Mouse (Mus musculus): ENCODE data around the gene Sh2d4b.
A peak's percentile ranks its signal among the peaks of the same experiment; 100 is the strongest.

Sh2d4b gene

DNA sequence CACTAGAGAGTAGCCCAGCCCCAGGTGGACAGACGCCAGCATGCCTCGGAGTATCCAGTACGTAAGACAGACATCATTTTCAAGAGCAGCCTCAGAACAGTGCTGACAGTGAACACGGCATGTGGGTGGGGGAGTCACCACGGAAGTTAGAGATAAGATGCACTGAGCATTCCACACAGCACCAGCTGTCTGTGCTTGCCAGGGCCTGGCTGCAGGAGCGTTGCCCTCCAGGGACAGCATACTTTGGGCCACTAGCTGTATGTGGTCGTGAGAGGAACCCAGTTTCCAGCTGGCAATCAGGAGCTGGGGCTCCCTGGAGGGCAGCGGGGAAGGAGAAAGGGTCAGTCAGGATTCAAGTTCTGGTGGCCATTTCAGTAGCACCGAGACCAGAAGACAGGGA, 13.7 kb upstream of the Sh2d4b start:
- DNase-seq (ENCODE audit: low read depth, low spot score): no peak

DNA sequence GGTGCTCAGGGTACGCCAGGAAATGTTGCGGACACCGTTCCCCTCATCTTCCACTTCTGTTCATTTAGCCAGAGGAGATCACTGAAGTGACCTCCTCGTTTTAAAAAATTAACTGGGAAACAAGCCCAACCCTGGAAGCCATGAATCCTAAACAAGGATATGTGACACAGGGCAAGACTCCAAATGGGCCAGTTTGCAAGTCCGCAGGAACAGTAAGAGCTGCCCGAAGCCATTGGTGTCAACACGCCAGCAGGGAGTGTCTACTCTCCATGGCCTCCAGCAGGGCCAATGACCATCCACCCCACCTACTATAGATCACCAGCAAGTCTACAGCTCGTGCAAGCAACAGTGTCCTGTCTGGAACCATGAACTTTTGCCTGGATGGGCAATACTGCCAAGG, 12.7 kb upstream of the Sh2d4b start:
- DNase-seq (ENCODE audit: low read depth, low spot score): no peak

DNA sequence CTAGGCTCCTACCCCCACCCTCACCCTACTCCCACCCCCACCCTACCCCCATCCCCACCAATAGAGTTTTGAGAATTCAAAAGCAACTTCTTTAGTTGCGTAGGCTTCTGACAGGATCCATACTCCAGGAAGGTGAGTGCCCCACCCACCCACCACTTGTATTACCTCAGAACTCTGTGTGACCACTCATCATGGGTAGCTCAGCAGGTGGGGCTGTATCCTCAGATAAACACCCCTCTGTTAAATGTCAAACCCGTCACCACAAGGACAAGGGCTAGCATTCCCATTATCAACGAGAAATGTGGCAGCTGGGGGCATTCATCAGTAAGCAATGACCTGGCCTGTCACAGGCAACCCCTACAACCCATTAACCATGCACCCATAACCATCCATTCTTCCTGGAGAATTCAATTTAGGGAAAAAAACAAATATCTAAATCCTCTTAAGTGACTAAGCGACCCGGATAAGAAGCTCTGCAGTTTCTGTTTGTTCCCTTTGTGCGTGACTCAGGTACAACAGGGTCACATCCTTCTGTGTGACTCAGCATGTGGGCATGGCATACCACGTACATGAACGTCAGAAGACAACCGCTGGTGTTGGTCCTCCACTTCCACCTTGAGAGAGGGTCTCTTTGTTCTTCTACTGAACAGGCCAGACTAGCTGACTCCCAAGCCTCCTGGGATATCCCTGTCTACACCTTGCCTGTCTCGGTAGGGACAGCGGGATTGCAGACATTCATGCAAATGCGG, 9.4 kb upstream of the Sh2d4b start:
- DNase-seq (ENCODE audit: low read depth, low spot score): no peak

DNA sequence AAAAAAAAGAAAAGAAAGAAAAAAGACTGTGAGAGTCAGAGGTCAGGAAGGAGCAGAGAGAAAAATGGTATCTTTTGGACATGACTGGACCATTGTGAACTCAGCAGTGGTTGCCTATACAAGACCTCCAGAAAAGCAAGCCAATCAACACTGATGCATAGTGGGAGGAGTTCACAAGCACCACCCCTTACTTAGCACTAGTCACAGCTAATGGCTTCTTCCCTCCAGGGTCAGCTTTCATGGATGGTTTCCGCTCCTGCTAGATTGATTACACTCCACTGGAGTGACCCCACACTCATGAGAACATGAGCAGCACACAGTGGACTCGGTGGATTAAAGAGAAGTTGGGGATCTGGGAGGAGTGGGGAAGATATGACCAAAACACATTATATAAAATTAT, 7.2 kb upstream of the Sh2d4b start:
- no peak for DNase-seq (ENCODE audit: low read depth, low spot score)

DNA sequence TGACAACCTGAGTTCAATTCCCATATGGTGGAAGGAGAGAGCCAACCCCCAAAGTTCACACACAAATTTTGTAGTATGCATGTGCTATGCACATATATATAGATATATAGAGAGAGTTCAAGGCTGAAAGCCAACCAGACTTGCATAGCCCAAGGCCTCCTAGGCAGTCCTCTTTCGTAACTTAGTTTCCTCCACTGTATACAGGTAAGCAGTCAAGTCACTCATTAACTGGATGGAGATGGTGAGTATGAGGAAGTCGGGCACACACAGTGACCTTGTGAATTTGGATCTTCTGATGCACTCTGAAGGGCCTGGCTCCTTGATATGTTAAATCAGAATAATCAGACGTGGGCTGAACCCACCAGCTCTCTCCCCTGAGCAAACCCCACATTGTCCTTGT, 4.8 kb upstream of the Sh2d4b start:
- no peak for DNase-seq (ENCODE audit: low read depth, low spot score)

DNA sequence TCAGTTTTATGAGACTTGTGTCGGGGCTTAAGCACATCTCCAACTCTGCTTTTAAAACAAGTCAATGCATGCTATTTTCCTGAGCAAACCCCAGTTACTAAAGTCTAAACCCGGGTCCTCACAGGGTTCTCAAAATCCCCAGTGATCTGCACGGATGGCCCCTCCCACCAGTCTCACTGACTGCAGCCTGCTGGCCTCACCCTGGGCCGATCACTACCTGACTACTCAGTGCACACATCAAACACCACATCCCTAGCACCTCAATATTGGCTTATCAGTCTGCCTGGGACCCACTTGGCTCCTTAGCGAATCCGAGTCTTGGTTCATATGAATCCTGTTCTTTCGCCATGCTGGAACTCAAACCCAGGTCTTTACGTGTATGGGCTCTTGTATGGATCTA, 2.6 kb upstream of the Sh2d4b start:
- no peak for DNase-seq (ENCODE audit: low read depth, low spot score)

DNA sequence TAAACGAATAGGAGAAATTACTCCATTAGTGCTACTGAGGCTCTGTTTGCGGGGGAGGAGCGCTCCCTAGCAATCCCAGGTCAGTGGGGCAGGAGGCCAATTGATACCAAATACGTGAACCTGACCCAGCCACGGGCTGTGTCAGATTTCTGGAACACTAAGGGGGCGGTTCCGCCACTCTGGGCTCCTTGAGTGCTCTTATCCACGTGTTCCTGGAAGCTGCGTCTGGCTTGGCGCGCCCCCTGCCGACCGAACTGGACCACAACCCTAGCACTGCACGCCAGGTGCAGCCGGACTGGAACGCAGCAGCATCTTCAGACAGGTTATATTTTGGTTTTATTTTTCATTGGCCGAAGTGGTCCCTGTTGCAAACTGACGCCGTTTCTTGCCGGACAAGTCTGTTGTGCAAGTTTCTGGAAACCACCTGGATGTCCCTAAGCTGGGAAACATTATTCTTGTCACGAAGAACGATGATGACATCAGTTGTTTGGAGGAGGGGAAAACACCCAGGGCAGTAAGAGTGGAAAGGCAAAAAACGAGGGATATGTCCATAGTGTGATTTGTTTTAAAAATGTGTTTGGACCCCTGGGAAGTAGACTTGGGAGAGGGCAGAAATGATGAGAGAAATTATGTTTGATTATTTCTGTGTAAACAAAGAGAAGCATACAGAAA, 1.6 kb upstream of the Sh2d4b start:
- DNase-seq (ENCODE audit: low read depth, low spot score): peak; percentile 85

DNA sequence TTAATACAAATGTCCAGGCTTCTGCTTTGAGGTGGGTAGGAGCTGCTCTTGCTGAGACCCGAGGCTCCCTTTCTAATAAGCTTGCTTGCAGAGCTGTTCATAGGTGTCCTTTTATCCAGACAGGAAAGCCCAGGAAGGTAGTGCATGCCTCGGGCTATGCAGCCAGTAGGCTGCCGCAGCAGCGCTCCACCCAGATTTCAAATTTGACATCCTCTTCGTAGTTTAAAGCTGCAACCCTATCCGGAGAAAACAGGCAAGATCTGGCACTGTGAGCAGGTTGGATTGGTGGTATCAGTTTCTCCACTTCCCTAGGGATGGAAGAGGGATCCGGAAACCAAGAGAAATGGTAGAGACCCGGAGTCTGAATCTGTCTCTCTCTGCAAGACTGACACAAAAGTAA, 818 bp upstream of the Sh2d4b start:
- DNase-seq (ENCODE audit: low read depth, low spot score): no peak

DNA sequence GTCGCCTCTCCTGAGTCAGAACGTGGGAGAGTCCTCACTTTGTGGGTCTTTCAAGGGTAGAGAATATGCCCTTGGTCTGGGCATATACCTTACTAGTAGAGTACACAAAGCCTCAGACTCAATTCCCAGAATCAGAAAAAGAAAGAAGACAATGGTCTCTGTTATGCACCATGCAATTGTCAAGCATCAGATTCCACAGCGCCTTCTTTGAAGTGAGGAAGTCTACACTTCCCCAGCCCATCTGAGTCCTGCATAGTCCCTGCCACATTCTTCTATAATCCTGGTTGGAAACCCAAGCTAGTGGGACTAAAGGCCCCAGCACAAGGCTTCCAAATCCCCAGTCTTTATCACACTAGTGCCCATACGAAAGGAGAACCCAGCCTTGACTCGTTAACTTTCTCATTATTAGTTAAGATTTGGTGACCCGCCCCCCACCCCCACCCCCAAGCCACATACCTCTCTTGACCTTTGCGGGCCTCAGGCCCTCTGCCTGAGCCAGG, 690 bp downstream of the Sh2d4b start:
- no peak for DNase-seq (ENCODE audit: low read depth, low spot score)

DNA sequence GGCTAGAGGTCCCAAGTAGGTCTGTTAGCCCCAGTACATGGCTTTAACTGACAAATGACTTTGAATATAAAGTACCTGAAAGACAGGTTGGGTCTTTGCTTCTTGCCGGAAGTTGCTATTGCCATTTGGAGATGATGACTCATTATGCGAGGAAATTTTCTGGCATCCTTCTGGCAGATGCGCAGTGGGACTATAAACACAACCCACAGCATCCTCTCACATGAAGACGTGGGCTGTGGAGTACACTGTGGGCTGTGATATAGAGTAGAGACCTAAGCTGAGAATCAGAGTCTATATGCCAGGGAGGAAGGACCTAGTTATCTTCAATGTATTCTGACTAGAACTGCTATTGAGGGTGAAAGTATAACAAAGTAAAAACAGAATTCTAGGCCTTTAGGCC, 1.6 kb downstream of the Sh2d4b start:
- peak; percentile 29 for DNase-seq (ENCODE audit: low read depth, low spot score)

DNA sequence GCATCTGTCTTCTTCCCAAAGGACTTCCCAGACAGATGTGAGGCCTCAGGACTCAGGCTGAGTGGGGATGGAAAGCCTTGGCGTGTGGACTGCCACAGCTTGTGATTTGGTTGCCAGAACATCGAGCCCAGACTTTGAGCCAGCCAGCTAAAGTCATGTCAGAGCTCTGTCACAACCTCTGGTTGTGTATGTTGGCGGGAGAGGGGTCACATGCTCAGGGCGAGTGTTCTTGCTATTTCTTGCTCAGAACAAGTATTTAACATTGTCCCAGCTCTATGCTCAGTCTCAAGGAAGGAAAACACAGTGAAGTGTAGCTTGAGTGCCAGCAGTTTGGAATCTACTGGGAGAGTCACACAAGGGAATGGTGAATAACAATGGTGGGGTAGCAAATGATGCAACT, 3.4 kb downstream of the Sh2d4b start:
- no peak for DNase-seq (ENCODE audit: low read depth, low spot score)

DNA sequence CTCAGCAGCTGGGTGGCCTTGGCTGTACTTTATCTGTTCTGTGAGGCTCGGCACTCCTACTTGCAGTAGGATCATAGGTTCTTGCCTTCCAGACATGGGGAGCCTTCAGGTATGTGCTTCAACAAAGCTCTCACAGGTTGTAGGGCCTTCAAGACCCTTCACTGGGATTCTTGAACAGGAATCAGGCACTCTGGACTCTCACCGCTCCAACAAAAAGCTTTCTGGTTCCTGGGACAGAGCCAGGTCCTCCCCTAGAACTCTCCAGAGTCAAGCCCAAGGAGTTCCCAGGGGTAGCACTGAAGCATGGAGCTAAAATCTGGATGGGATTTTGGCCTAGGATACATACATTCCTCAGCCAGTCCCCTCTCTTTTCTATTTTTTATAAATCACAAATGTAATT, 3.9 kb downstream of the Sh2d4b start:
- no peak for DNase-seq (ENCODE audit: low read depth, low spot score)

DNA sequence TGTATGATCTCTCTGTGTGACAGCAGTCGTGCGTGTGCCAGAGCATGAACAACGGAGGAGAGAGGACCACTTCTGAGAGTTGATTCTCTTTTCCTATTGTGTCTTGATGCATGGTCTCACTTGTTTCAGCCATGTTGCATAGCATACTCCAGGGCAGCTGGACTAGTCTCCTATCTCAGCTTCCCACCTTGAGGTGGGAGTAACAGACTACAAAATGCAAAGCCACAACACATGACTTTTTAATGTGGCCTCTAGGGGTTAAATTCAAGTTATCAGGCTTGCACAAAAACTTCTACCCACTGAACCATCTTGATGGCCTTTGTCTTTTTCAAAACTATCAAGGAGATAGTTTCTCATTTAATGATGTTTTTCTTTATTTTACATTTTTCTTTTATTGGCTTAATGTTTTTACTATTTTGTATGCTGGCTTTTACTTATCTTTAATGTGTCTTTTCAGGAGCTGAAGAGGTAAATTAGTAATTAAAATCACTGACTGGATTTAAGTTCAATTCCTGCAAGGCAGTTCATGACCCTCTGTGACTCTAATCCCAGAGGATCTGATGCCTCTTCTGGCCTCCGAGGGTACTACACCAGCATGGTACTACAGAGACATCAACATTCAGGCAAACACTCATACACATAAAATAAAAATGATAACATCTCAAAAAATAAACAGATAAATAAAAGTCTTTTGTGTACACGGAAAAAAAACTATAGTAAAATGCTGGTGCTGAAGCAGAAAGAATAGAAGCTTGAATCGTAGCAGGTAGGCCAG, 6.5 kb downstream of the Sh2d4b start:
- DNase-seq (ENCODE audit: low read depth, low spot score): peak; percentile 24

DNA sequence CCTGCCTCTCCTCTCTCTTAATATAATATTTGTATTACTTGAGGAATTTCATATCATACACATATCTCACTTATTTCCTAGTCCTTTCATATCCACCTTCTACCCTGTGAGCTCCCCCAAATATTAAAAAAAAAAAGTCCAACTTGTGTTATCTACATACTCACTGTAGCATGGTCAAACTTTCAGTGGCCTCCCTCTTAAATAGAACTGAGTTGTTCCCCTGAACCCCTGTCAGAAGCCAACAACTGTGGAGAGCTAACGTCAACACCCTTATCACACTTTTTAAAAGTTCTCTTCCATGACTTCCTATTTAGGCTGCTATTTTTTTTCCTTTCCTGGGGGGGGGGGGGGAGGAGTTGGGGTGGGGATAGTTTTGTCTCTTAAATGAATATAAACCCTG, 7.3 kb downstream of the Sh2d4b start:
- DNase-seq (ENCODE audit: low read depth, low spot score): no peak

DNA sequence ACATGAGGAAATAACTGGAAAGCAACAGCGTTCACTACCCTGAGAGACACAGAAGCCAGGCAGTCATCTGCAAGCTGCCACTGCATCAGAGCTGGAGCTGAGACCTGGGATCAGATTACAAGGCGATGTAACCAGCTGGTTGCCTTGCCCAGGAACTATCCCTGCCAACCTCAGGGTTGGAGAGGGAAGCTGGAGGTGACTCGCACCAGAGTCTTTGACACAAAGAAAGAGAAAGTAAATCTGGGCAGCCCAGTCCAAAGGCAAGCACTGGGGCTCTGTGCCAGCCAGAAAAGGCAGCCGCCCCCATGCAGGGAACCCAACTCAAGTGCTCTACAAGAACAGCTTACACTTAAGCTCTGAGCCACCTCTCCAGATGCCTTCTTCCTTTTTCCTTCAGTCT, 7.8 kb downstream of the Sh2d4b start:
- DNase-seq (ENCODE audit: low read depth, low spot score): no peak

DNA sequence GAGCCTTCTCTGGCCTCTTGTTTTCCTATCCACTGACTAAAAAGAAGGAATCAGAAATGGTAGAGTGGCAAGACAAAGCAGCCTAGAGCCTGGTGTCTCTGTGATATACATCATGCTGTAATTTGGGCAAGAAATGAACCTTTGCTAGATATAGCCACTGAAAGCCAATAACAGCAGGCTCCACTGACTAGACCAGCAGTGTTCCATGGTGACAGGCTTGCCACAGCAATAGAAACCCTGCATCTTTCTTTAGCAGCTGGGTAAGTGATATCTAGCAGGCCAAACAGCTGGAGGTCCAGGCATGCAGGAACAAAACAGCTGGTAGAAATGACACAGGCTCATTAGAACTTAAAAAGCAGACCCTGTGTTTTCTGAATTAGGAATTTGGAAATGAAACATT, 18.5 kb downstream of the Sh2d4b start:
- no peak for DNase-seq (ENCODE audit: low read depth, low spot score)

DNA sequence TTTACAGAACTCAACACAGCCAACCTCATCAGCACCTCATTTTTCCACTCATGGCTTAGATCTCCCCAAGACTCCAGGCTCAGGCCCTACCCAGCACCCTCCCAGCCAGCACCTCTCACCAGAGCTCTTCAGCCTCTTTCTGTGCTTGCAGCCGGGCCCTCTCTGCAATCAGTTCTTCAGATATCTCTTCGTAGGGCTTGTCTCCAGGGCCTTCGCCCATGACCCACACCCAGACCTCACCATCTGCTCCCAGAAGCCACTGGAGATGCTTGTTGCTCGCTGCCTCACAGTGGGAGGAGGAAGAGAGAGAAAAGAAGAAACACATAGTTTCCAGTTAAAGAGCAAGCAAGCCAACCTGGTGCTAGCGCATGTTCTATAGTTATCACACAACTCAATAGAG, 19.1 kb downstream of the Sh2d4b start:
- no peak for DNase-seq (ENCODE audit: low read depth, low spot score)

DNA sequence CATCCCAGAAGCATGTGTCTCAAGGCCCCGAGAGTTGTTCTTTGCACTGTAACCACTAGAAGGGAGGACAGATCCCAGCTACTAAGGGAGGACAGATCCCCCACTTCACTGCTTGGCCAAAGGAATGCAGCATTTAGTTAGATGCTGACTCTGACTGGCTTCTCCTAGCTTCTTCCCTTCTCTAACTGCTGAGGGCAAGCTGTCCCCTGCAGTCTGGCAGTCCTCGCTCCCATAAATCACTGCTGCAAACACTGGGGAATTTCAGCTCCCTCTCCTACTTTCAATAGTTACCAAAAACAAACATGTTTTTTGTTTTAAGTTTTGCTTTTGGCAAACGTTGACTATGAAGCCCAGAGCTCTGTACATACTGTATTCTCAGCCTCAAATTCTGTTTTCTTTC, 22.5 kb downstream of the Sh2d4b start:
- DNase-seq (ENCODE audit: low read depth, low spot score): no peak

DNA sequence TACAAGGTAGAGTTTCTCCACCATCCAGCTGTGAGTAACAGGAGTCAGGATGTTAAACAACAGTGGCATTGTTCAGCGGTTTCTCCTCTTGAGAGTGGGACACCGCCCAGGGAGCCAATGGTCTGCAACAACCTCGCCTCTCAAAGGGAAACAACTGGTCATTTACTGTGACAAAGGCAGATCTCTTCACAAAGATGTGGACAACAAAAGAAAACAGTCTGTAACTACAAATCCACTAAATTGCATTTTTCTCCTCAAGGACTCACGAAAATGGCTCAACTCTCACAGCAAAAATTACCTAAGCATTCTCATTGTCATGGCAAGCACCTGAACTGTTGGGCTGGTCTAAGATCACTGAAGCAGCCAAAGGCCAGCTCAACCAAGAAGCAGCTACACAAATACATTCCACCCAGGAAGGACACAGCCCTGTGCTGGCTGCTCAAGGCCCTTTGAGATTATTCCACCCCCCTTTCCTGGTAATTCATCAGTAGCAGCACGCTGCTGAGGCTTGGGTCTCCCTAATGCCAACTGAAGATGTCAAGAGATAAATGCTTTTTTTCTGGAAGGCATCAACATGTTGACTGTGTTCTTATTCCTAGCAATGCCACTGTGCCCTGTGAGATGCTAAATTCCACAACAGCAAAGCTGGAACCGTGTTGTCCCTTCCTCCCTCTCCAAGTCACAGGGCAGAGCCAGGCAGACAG, 28.1 kb downstream of the Sh2d4b start:
- no peak for DNase-seq (ENCODE audit: low read depth, low spot score)

DNA sequence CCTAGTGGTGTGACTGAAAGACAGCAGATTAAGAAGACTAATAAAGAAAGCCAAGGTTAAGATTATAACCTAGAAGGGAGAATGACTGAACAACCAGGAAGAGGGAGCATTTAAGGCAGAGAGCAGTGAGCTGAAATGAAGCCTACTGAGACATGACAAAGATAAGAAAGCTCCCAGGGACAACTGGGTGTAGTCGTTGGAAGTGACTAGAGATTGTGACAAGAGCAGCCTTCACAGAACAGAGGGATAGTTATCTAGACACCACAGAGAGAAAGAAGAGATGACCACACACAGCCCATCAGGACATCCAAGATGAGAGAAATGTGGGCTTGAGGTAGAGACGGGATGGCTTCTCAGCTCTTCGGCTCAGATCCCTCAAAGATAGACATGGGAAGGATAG, 29.4 kb downstream of the Sh2d4b start:
- DNase-seq (ENCODE audit: low read depth, low spot score): no peak

DNA sequence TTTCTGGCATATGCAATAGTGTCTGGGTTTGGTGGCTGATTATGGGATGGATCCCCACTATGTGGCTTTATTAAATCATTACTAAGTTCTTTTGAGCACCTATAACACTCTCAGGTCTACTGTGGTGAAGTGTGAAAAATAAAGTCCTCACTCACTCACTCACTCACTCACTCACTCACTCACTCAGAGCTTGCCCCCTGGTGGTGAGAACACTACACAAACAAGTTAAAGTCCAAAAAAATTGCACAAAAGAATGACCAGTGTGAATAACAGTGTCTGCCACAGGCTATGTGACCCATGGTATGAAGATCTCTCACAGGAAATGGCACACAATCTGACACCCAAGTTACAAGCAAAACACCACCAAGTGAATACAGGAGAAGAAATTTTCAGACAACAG, 30.0 kb downstream of the Sh2d4b start:
- peak; percentile 1 for DNase-seq (ENCODE audit: low read depth, low spot score)

DNA sequence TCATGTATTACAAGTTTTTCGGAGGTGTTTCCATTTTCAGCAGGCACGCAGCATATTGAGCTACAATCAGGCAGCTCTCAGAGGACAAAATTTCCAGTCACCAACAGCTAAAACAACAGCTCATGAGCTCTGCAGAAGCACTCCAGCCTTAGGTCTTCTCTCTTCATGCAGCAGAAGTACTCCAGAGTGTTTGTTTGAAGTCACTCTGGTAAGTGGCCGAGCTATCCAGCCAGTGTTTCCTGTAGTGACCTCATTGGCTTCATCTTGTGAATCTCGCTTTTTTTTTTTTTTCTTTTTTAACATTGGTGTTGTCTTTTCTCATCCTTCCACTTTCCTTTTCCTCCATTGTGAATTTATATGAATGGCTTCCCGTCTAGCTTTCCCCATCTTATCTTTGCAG, 40.1 kb downstream of the Sh2d4b start:
- DNase-seq (ENCODE audit: low read depth, low spot score): no peak

All from CD4-positive, CD25-positive, alpha-beta regulatory T cell, adult 2 months (primary cell).